Mouse (Mus musculus): ENCODE results near the gene Sh2b3.

The Sh2b3 gene

GRCm38 (mm10) chr5:121795800-121796199, 41.6 kb downstream of the Sh2b3 start:
- no peak for DNase-seq (ENCODE audit: low spot score in 2 of 2)

GRCm38 (mm10) chr5:121791026-121791425, 46.4 kb downstream of the Sh2b3 start:
- DNase-seq (ENCODE audit: low spot score in 2 of 2) = no peak

- peak; percentile 42 to 46 for DNase-seq (ENCODE audit: low spot score in 2 of 2)
Observed at GRCm38 (mm10) chr5:121783862-121784500, 53.5 kb downstream of the Sh2b3 start.

GRCm38 (mm10) chr5:121782467-121782866, 55.0 kb downstream of the Sh2b3 start:
- no peak for DNase-seq (ENCODE audit: low spot score in 2 of 2)

GRCm38 (mm10) chr5:121780180-121780579, 57.3 kb downstream of the Sh2b3 start:
- DNase-seq (ENCODE audit: low spot score in 2 of 2) = no peak

- DNase-seq (ENCODE audit: low spot score in 2 of 2) = no peak
Observed at GRCm38 (mm10) chr5:121778485-121779119, 58.8 kb downstream of the Sh2b3 start.

- no peak for DNase-seq (ENCODE audit: low spot score in 2 of 2)
Observed at GRCm38 (mm10) chr5:121771611-121772010, 65.8 kb downstream of the Sh2b3 start.

- peak; percentile 49 for DNase-seq (ENCODE audit: low spot score in 2 of 2)
Observed at GRCm38 (mm10) chr5:121769827-121770226, 67.6 kb downstream of the Sh2b3 start.

- DNase-seq (ENCODE audit: low spot score in 2 of 2) = no peak
Observed at GRCm38 (mm10) chr5:121767564-121767963, 69.9 kb downstream of the Sh2b3 start.

GRCm38 (mm10) chr5:121766038-121766773, 71.2 kb downstream of the Sh2b3 start:
- DNase-seq (ENCODE audit: low spot score in 2 of 2) = no peak

Measured in heart, adult 9 months (tissue).